In the genomic region with DNA sequence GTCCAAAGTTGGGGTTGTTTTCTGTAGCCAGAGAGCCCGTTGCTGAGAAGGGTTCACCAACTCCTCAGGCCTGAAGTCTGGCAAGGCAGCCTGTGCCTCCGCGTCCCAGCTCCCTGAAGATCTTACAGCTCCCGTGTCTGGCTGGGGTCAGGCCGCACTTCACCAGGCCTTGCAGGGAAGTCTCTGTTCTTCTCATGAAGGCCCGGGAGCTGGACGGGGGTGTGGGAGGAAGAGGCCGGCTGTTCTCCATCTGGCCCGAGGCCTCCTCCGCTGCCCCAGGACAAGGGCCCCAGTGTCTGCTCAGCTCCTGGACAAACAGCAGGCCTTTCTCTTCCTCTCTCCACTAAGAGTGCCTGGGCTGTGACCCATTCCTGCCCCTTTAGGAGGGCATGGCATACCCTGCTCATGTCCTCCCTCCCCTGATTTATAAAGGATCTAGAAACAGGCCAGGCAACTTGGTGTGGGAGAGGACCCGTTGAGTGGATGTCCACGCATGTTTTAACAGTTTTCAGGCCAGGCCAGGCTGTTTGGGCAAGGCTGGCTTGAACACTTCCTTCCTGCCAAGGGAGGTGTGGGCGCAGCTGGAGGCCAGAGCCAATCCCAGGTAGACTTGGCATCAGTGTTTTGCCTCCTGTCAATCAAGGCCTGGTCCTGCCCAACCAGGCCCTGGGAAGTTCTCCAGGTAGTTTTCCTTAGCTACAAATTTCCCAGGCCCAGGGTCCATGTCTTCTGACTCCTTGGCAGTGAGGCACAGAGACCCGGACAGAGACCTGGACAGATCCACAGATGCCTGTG, we compare ENCODE assay signal across 8 mouse cellular contexts. TPM values are rescaled to one million over a fixed set of nuclear protein-coding genes. Genes with fewer than 3 reads are reported as not detected.
DNase-seq lines count a peak whose midpoint lies in the region; ATAC-seq lines count a peak whose summit lies in the region.

No protein-coding gene starts in this region.

- no peak overlapping the region for H3K4me3 ChIP-seq in kidney, embryonic 15.5 days (replicated peaks)
- no peak overlapping the region for H3K4me3 ChIP-seq in heart, embryonic 12.5 days
- no peak overlapping the region for H3K4me3 ChIP-seq in lung, embryonic 16.5 days (ENCODE audit: low read length)

- no peaks in the 10 kb centered on the region for H3K27me3 ChIP-seq in kidney, embryonic 15.5 days
- no peaks in the 10 kb centered on the region for H3K27me3 ChIP-seq in heart, embryonic 12.5 days (replicated peaks)
- no peaks in the 10 kb centered on the region for H3K27me3 ChIP-seq in lung, embryonic 16.5 days (ENCODE audit: control insufficient read depth, insufficient read depth, low read depth, low read length)

- H3K4me2 ChIP-seq in kidney, embryonic 15.5 days, result no peak overlapping the region
- no peak overlapping the region for H3K4me2 ChIP-seq in heart, embryonic 12.5 days
- no peak overlapping the region for H3K4me2 ChIP-seq in lung, embryonic 16.5 days (ENCODE audit: low read depth, low read length)

- no peaks in the 10 kb centered on the region for H3K9me3 ChIP-seq in kidney, embryonic 15.5 days (replicated peaks)
- H3K9me3 ChIP-seq in heart, embryonic 12.5 days (replicated peaks), result peaks cover 4% of the 10 kb centered on the region
- H3K9me3 ChIP-seq in lung, embryonic 16.5 days (ENCODE audit: control insufficient read depth, low read length), result no peaks in the 10 kb centered on the region

- no peak for DNase-seq in kidney, adult 9 months
- peak; percentile 46 for DNase-seq in Muller cell, postnatal 12 days (ENCODE audit: inconsistent ontology term)
- DNase-seq in cerebellum, postnatal 25 days, result no peak
- DNase-seq in spleen, postnatal 10 days (ENCODE audit: low spot score in 2 of 2), result no peak
- no peak for DNase-seq in spleen, adult 12 weeks (ENCODE audit: low spot score)

- H3K4me1 ChIP-seq in kidney, embryonic 15.5 days, result peaks cover 33% of the 10 kb centered on the region
- H3K4me1 ChIP-seq in heart, embryonic 12.5 days (replicated peaks), result peaks cover 23% of the 10 kb centered on the region
- H3K4me1 ChIP-seq in lung, embryonic 16.5 days (replicated peaks; ENCODE audit: control insufficient read depth, insufficient read depth, low read length), result peaks cover 11% of the 10 kb centered on the region; the same call in 1 of the 2 replicates

- H3K9ac ChIP-seq in kidney, embryonic 15.5 days, result peak overlapping the region; percentile 22; the same call in 1 of the 2 replicates
- no peak overlapping the region for H3K9ac ChIP-seq in heart, embryonic 12.5 days
- H3K9ac ChIP-seq in lung, embryonic 16.5 days (ENCODE audit: low read length), result peak overlapping the region; percentile 52

- no peak for ATAC-seq in kidney, embryonic 15.5 days (replicated peaks; ENCODE audit: low FRiP score)
- ATAC-seq in heart, embryonic 12.5 days (ENCODE audit: insufficient number of reproducible peaks, low FRiP score), result no peak
- peak; percentile 26; the same call in 1 of the 2 replicates for ATAC-seq in lung, embryonic 16.5 days (ENCODE audit: low read depth)

- H3K27ac ChIP-seq in kidney, embryonic 15.5 days, result peak overlapping the region; percentile 82
- H3K27ac ChIP-seq in heart, embryonic 12.5 days (ENCODE audit: poor library complexity, severe bottlenecking), result peak overlapping the region; percentile 63
- peak overlapping the region; percentile 61 for H3K27ac ChIP-seq in lung, embryonic 16.5 days (ENCODE audit: low read length)

- H3K36me3 ChIP-seq in kidney, embryonic 15.5 days, result no peaks in the 10 kb centered on the region
- H3K36me3 ChIP-seq in heart, embryonic 12.5 days, result no peaks in the 10 kb centered on the region
- no peaks in the 10 kb centered on the region for H3K36me3 ChIP-seq in lung, embryonic 16.5 days (ENCODE audit: control insufficient read depth, insufficient read depth, low read length)

- WGBS in kidney, embryonic 15.5 days, result 32% methylated on average over 14 of the region's 14 CpGs
- WGBS in heart, embryonic 12.5 days, result 57% methylated on average over 14 of the region's 14 CpGs
- WGBS in lung, embryonic 16.5 days, result 40% methylated on average over 14 of the region's 14 CpGs

RNA-seq across cellular contexts. Expression of gene Itpr3, which starts 8.5 kb away (rescaled TPM):
- polyA plus RNA-seq in kidney, embryonic 15.5 days (2015; fragmentation: Nextera tagmentation; extraction: Ambion mirVana), result 7.4 and 8.3 TPM in 2 replicates
- polyA plus RNA-seq in heart, embryonic 12.5 days (2016; fragmentation: Nextera tagmentation; extraction: Ambion mirVana), result 3.1 and 4.4 TPM in 2 replicates
- 6.1 TPM in 2 replicates for polyA plus RNA-seq in lung, embryonic 16.5 days (2015; fragmentation: Nextera tagmentation; extraction: Ambion mirVana)

RNA-seq across cellular contexts. Expression of gene Bak1, which starts 19.8 kb away (rescaled TPM):
- 7.1 and 8.5 TPM in 2 replicates for polyA plus RNA-seq in kidney, embryonic 15.5 days (2015; fragmentation: Nextera tagmentation; extraction: Ambion mirVana)
- polyA plus RNA-seq in heart, embryonic 12.5 days (2016; fragmentation: Nextera tagmentation; extraction: Ambion mirVana), result 4.3 and 5.8 TPM in 2 replicates
- polyA plus RNA-seq in lung, embryonic 16.5 days (2015; fragmentation: Nextera tagmentation; extraction: Ambion mirVana), result 7.8 and 8.1 TPM in 2 replicates
